Mouse (Mus musculus): ENCODE data around the gene Olfr705. TPM values are rescaled to one million over a fixed set of nuclear protein-coding genes. Genes with fewer than 3 reads are reported as not detected.
"Not testable (repeated sequence)": the region's sequence is repeated elsewhere in the genome, so short reads cannot be mapped to it uniquely, and the experiment has no call there.

Olfr705 gene
- polyA plus RNA-seq (2012; rRNA removed), result not detected in 2 replicates

GRCm38 (mm10) chr7:106876791-106877190 lies at the start of gene Olfr705:
Gene Olfr705 (minus strand): TSS chr7:106876891.
- DNase-seq (ENCODE audit: low spot score), result no peak

- DNase-seq (ENCODE audit: low spot score), result not testable (repeated sequence)
Measured at GRCm38 (mm10) chr7:106920961-106921360, 44.3 kb upstream of the Olfr705 start.

- no peak for DNase-seq (ENCODE audit: low spot score)
Measured at GRCm38 (mm10) chr7:106907676-106908075, 31.0 kb upstream of the Olfr705 start, which contains the start of gene Olfr1532-ps1. Gene Olfr1532-ps1 (plus strand): TSS chr7:106908001.

GRCm38 (mm10) chr7:106901141-106901540 lies 24.4 kb upstream of the Olfr705 start, which contains the start of gene Olfr707:
Gene Olfr707 (minus strand): TSS chr7:106901241.
- not testable (repeated sequence) for DNase-seq (ENCODE audit: low spot score)

- DNase-seq (ENCODE audit: low spot score), result no peak
Measured at GRCm38 (mm10) chr7:106888062-106888461, 11.4 kb upstream of the Olfr705 start, which contains the start of gene Olfr706. Gene Olfr706 (minus strand): TSS chr7:106888162.

- no peak for DNase-seq (ENCODE audit: low spot score)
Measured at GRCm38 (mm10) chr7:106862885-106863284, 13.8 kb downstream of the Olfr705 start, which contains the start of gene Olfr704. Gene Olfr704 (plus strand): TSS chr7:106863185.

GRCm38 (mm10) chr7:106843060-106843459 lies 33.6 kb downstream of the Olfr705 start, which contains the start of gene Olfr703:
Gene Olfr703 (plus strand): TSS chr7:106843360.
- no peak for DNase-seq (ENCODE audit: low spot score)

GRCm38 (mm10) chr7:106833793-106834192 lies 42.9 kb downstream of the Olfr705 start, which contains the start of gene Olfr702:
Gene Olfr702 (minus strand): TSS chr7:106833893.
- DNase-seq (ENCODE audit: low spot score), result no peak

Other genes with a start within 250 kb of the Olfr705 start
- gene Olfr693, start 196.3 kb downstream of the Olfr705 start, polyA plus RNA-seq (2012; rRNA removed), result not detected in 2 replicates
- not detected in 2 replicates for gene Olfr694, start 185.1 kb downstream of the Olfr705 start, polyA plus RNA-seq (2012; rRNA removed)
- not detected in 2 replicates for gene Olfr695, start 160.5 kb downstream of the Olfr705 start, polyA plus RNA-seq (2012; rRNA removed)
- gene Olfr697, start 134.4 kb downstream of the Olfr705 start, polyA plus RNA-seq (2012; rRNA removed), result not detected in 2 replicates
- not detected in 2 replicates for gene Olfr698, start 121.5 kb downstream of the Olfr705 start, polyA plus RNA-seq (2012; rRNA removed)
- not detected in 2 replicates for gene Olfr699, start 83.7 kb downstream of the Olfr705 start, polyA plus RNA-seq (2012; rRNA removed)
- gene Olfr700, start 68.1 kb downstream of the Olfr705 start, polyA plus RNA-seq (2012; rRNA removed), result not detected in 2 replicates
- not detected in 2 replicates for gene Olfr701, start 62.8 kb downstream of the Olfr705 start, polyA plus RNA-seq (2012; rRNA removed)
- not detected in 2 replicates for gene Olfr702, start 43.0 kb downstream of the Olfr705 start, polyA plus RNA-seq (2012; rRNA removed)
- not detected in 2 replicates for gene Olfr703, start 33.5 kb downstream of the Olfr705 start, polyA plus RNA-seq (2012; rRNA removed)
- gene Olfr704, start 13.7 kb downstream of the Olfr705 start, polyA plus RNA-seq (2012; rRNA removed), result not detected in 2 replicates
- gene Olfr706, start 11.3 kb upstream of the Olfr705 start, polyA plus RNA-seq (2012; rRNA removed), result not detected in 2 replicates
- gene Olfr707, start 24.4 kb upstream of the Olfr705 start, polyA plus RNA-seq (2012; rRNA removed), result not detected in 2 replicates
- gene Olfr1532-ps1, start 31.1 kb upstream of the Olfr705 start, polyA plus RNA-seq (2012; rRNA removed), result not detected in 2 replicates
- gene Olfr709-ps1, start 55.3 kb upstream of the Olfr705 start, polyA plus RNA-seq (2012; rRNA removed), result not detected in 2 replicates
- gene Olfr710, start 71.4 kb upstream of the Olfr705 start, polyA plus RNA-seq (2012; rRNA removed), result not detected in 2 replicates
- not detected in 2 replicates for gene Olfr6, start 87.0 kb upstream of the Olfr705 start, polyA plus RNA-seq (2012; rRNA removed)
- gene Olfr711, start 98.6 kb upstream of the Olfr705 start, polyA plus RNA-seq (2012; rRNA removed), result not detected in 2 replicates
- not detected in 2 replicates for gene Olfr2, start 129.2 kb upstream of the Olfr705 start, polyA plus RNA-seq (2012; rRNA removed)
- not detected in 2 replicates for gene Olfr713, start 154.3 kb upstream of the Olfr705 start, polyA plus RNA-seq (2012; rRNA removed)
- not detected in 2 replicates for gene Olfr714, start 194.1 kb upstream of the Olfr705 start, polyA plus RNA-seq (2012; rRNA removed)
- not detected in 2 replicates for gene Olfr17, start 216.3 kb upstream of the Olfr705 start, polyA plus RNA-seq (2012; rRNA removed)
- gene Olfr715b, start 233.5 kb upstream of the Olfr705 start, polyA plus RNA-seq (2012; rRNA removed), result not detected in 2 replicates

Measured in urinary bladder, adult 2 months (tissue).